In genomic region chr3:138291529-138292117, GRCm38 (mm10) we compare ENCODE assay signal across 29 mouse cellular contexts. TPM values are rescaled to one million over a fixed set of nuclear protein-coding genes. Genes with fewer than 3 reads are reported as not detected.
"Had no signal": no experiment of that assay in that cellular context is flagged by ENCODE, and none has a peak within 500 bp of the region (broad histone marks: within the 10 kb centered on the region; RNA-seq: fewer than 3 reads in every experiment).

No protein-coding gene starts in this region.

- H3K4me3 ChIP-seq: gastrocnemius, adult 2 months; heart, embryonic 10.5 days; heart, embryonic 12.5 days; hindbrain, embryonic 10.5 days; hindbrain, embryonic 12.5 days; layer of hippocampus, adult 2 months; left cerebral cortex, adult 2 months; limb, embryonic 10.5 days; limb, embryonic 12.5 days had no signal

- H3K4me2 ChIP-seq: heart, embryonic 12.5 days; hindbrain, embryonic 12.5 days; hindbrain, embryonic 14.5 days; limb, embryonic 12.5 days; liver, embryonic 11.5 days had no signal

- H3K4me1 ChIP-seq: heart, embryonic 10.5 days; heart, embryonic 12.5 days; hindbrain, embryonic 12.5 days; limb, embryonic 10.5 days had no signal

- H3K27me3 ChIP-seq: heart, embryonic 12.5 days; hindbrain, embryonic 12.5 days; limb, embryonic 12.5 days had no signal

- H3K9me3 ChIP-seq: hindbrain, embryonic 12.5 days; limb, embryonic 10.5 days had no signal

- H3K27ac ChIP-seq: gastrocnemius, adult 2 months; heart, embryonic 10.5 days; hindbrain, embryonic 10.5 days; hindbrain, embryonic 12.5 days; hindbrain, embryonic 14.5 days; layer of hippocampus, adult 2 months; left cerebral cortex, adult 2 months; limb, embryonic 10.5 days; limb, embryonic 12.5 days; liver, embryonic 14.5 days had no signal

- H3K9ac ChIP-seq: heart, embryonic 12.5 days; hindbrain, embryonic 12.5 days; hindbrain, embryonic 14.5 days; limb, embryonic 12.5 days; liver, embryonic 14.5 days had no signal

- ATAC-seq: hindbrain, embryonic 16.5 days; inflammation-experienced regulatory T-cells, adult 6 months; intestine, postnatal 0 days had no signal

- H3K36me3 ChIP-seq: heart, embryonic 10.5 days; heart, embryonic 12.5 days; hindbrain, embryonic 10.5 days; hindbrain, embryonic 12.5 days; limb, embryonic 10.5 days; limb, embryonic 12.5 days had no signal

- DNase-seq: gastrocnemius, adult 2 months; gastrocnemius, postnatal 10 days; gastrocnemius, postnatal 25 days; heart, adult 18-20 months; heart, postnatal 10 days; heart, postnatal 4 days; kidney, adult 18-20 months; kidney, adult 9 months; kidney, postnatal 10 days; kidney, postnatal 25 days; kidney, postnatal 4 days had no signal

RNA-seq across cellular contexts. Expression of gene Adh6a, which starts 21.5 kb away (rescaled TPM):
- polyA plus RNA-seq: frontal cortex, adult 2 months; heart, embryonic 10.5 days; heart, embryonic 12.5 days; heart, embryonic 14.5 days; heart, embryonic 16.5 days; hindbrain, embryonic 10.5 days; hindbrain, embryonic 12.5 days; hindbrain, embryonic 14.5 days; hindbrain, embryonic 16.5 days; inflammation-experienced regulatory T-cells, adult 6 months; limb, embryonic 10.5 days; limb, embryonic 12.5 days; liver, embryonic 11.5 days; liver, embryonic 14.5 days; liver, embryonic 16.5 days had no signal

RNA-seq across cellular contexts. Expression of gene Adh6b, which starts 50.0 kb away (rescaled TPM):
- polyA plus RNA-seq: frontal cortex, adult 2 months; hindbrain, embryonic 16.5 days; inflammation-experienced regulatory T-cells, adult 6 months; intestine, postnatal 0 days had no signal
